Mouse (Mus musculus) ES-Bruce4 (cell line): ENCODE data around the gene Tmem210.

Source experiments
- CTCF ChIP-seq: IDR thresholded peaks from one replicate; pipeline ENCODE4 v1.8.1; 2011; ENCODE audit warnings: low read depth, low read length
- EP300 ChIP-seq: IDR thresholded peaks from 2 replicates; pipeline ENCODE4 v1.6.1; 2011; ENCODE audit warnings: low read depth, low read length; ENCODE audit not compliant: insufficient read depth
- POLR2A ChIP-seq: IDR thresholded peaks from one replicate; pipeline ENCODE4 v1.8.1; 2011; ENCODE audit warnings: low read length; ENCODE audit not compliant: insufficient read depth

GRCm38 (mm10) chr2:25271827-25272511 is 16.0 kb upstream of the Tmem210 start, which contains the start of the genes Ssna1 and Anapc2:
- peak; percentile 16 for TF ChIP-seq CTCF
- TF ChIP-seq POLR2A, result peak; percentile 88
- TF ChIP-seq EP300, result peak; percentile 61
